Mouse (Mus musculus) ovary, postnatal 14 days (tissue): ENCODE measurements around the gene Zbtb20.
A peak's percentile ranks its signal among the peaks of the same experiment; 100 is the strongest.

ENCODE experiments used
- DNase-seq: peaks from one replicate; pipeline ENCODE4 v3.0.0; 2022; ENCODE audit warnings: low spot score

Gene Zbtb20

GRCm38 (mm10) chr16:42875852-42875980 lies at the start of gene Zbtb20:
Zbtb20 (plus strand) TSS chr16:42875881.
- no peak for DNase-seq

DNA sequence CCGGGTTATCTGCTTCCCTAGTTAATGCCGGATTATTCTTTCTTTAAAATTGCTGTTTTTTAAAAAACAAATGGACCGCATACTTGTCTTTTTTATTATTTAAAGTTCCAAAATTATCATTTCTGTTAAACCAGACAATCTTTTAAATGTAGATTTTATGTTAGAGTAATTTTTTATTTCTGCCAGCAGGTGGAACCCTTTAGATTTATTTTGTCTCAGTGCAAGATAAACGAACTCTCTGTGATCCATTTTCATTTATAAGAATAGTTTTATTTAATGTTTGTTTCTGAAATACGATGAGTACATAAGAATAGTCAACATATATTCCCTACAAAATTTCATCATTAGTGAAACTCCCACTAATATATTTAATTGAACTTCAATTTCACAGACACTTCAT lies 39.7 kb upstream of the Zbtb20 start:
- no peak for DNase-seq

GRCm38 (mm10) chr16:42836404-42837120 lies 39.1 kb upstream of the Zbtb20 start:
- no peak for DNase-seq

DNA sequence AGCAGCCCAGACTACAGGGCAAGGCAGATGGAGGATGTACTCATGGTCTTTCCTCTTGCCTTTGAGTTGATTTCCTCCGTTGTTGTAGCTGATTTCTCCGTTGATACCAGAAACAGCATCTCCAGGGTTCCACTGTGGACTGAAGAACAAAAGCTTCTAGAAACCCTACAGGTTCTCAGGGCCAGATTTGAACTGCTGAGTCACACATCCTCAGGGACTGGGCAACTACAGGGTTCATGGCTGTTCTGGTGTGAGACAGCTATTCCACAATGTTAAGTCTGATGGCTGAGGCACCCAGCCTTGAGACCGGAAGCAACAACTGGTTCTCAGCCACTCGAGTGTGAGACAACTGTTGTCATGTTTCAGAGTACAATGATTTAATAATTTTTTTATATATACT lies 37.5 kb upstream of the Zbtb20 start:
- no peak for DNase-seq

GRCm38 (mm10) chr16:42857564-42858183 lies 18.0 kb upstream of the Zbtb20 start:
- DNase-seq, result no peak

DNA sequence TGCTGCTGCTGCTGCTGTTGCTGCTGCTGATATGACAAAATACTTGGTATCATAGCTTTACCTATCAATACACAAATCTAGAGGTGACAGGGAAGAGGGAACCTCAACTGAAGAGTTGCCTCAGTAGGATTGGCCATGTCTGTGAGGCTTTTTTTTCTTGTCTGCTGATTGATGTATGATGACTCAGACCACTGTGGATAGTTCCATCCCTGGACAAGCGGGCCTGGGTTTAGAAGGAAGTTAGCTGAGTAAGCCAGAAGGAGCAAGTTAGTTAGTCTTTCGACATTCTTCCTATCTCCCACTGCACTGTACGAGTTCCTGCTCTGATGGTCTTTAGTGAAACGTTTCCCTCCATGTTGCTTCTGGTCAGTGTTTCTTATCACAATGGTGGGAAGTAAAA lies 16.4 kb upstream of the Zbtb20 start:
- no peak for DNase-seq

DNA sequence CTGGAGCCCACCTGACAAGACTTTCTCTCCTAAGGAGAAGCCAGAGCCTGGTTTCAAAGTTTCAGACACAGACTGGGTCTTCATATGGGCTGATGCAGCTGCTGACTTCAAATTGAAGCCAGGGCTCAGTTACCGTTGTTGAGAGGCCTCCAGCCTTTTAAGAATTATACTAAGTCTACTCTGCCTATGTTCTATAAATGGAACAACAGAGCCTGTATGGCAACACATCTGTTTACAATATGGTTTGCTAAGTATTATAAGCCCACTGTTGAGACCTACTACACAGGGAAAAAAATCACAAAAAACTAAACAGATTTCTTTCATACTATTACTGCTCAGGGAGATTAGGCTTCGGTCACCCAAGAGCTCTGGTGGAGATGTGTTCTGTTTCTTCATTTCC lies 12.4 kb upstream of the Zbtb20 start:
- no peak for DNase-seq

DNA sequence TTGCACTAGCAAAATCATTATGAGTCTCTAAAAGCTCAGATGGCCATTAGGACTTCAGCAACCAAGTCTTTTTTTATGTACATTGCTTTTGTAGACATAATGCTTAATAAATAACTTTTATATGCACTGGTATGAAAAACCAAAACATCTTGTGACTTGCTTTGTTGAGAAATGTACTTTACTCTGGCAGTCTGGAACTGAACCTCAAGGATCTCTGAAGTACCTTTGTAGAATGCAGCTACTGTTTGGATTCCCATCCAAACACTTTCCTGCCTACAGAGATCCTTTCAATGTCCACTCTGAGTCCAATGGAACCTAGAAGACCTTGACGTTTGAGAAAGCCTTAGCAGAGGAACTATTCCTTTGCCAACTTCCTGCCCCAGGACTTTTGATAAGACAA lies 9.6 kb upstream of the Zbtb20 start:
- DNase-seq, result no peak

- no peak for DNase-seq
Measured at GRCm38 (mm10) chr16:42872101-42872500, 3.6 kb upstream of the Zbtb20 start.

GRCm38 (mm10) chr16:42873942-42874341 lies 1.7 kb upstream of the Zbtb20 start:
- no peak for DNase-seq

DNA sequence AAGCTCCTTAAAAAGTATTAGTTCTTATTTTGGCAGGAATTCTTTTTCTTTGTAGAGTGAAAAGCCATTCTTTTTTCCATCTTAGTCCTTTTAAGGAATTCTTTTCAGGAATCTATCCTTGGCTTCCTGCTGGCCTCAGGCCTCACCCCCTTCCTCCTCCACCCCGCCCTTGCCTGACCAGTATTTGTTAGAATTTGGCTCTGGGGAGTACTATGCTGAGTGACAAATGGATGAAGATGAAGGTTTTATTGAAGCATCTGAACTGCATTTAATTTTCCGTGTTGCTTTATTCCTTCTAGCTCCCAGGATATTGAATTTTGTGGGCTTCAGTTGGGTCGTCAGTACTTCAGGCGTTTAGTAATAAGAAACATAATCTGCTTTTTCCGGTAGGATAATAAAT lies 1.2 kb upstream of the Zbtb20 start:
- DNase-seq, result peak; percentile 27

DNA sequence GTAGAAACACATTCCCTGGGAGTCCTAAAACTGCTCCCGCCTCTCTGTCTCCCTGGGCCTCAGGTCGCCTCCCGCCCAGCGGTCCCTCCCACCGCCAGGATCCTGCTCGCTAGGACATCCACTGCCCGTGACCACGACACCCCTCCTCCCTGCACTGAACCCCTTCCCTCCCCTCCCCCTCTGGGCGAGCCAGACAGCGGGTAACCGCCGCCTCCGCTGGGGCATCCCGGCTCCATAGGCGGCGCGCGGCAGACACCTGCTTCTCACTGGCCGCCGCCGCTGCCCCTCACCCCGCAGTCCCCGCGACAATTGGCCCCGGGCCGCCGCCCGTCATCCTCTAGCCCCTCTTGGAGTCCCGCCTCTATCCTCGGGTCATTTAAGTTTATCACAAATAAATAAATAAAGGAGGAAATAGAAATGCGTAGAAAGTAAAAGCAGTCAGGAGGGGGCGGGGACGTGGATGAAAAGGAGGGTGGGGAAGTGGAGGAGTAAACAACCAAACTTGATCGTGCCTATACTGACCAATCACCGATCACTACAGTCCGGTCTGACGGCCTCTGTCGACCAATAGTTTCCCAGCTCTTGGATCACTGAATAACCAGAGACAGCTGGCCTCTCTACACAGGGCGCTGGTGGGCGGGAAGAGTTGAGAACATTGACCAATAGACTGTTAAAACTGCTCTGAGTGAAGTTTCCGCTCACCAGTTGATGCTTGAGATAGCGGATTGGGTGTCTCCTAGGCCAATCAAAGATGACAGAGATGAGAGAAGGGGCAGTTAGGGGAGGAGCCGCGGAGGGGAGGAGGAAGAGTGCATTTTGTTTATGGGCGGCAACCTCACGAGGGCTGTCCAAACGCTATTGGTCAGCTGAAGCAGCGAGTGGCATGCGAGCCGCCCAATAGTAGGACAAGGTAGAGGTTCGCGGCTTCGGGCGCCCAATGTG lies 500 bp upstream of the Zbtb20 start:
- DNase-seq, result peak; percentile 95

- peak; percentile 65 for DNase-seq
Measured at GRCm38 (mm10) chr16:42876021-42877000, 630 bp downstream of the Zbtb20 start.

DNA sequence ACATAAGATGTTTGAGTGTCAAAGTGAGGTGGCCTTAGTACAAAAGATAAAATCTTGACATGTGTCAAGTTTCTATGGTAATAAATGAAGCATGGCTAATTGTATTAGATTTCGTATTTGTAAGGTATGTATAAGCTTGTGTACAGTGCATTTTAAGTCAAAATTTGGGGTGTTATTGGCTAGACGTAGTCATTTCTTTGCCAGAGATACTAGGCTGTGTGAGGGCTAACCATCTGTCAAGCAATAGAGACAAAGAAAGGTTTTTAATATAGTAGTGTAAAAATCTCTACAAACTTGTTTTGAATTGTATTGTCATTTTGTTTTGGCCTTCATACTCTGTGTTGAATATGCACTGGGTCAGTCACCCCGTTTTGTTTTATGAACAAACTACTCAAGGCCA lies 4.4 kb downstream of the Zbtb20 start:
- no peak for DNase-seq

DNA sequence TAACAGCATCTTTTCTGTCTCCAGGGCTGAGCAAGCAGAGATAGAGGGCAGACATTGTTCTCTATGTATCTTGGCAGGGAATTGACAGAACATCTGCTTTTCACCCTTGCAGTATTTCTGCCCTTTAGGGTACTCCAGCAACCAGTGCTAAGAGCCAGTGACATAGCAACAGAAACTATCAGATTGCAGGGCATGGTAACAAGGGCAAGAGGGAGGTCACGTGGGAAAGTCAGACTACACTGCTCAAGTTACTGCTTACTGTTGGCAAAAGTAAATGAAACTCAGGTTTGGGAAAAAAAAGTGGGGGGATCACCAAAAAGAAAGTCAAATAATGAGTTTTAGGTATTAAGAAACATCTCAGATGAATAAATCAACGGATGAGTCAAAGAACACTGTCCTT lies 9.9 kb downstream of the Zbtb20 start:
- no peak for DNase-seq

- no peak for DNase-seq
Measured at GRCm38 (mm10) chr16:42885964-42886363, 10.3 kb downstream of the Zbtb20 start.

- no peak for DNase-seq
Measured at GRCm38 (mm10) chr16:42897125-42897693, 21.5 kb downstream of the Zbtb20 start.

GRCm38 (mm10) chr16:42900328-42900727 lies 24.6 kb downstream of the Zbtb20 start:
- DNase-seq, result no peak

GRCm38 (mm10) chr16:42907283-42907701 lies 31.6 kb downstream of the Zbtb20 start:
- DNase-seq, result peak; percentile 18

GRCm38 (mm10) chr16:42908381-42908780 lies 32.7 kb downstream of the Zbtb20 start:
- no peak for DNase-seq

- DNase-seq, result no peak
Measured at GRCm38 (mm10) chr16:42908896-42909295, 33.2 kb downstream of the Zbtb20 start.

GRCm38 (mm10) chr16:42910016-42910415 lies 34.3 kb downstream of the Zbtb20 start:
- no peak for DNase-seq
